Comparison of ENCODE assay signal across 8 mouse cellular contexts in the genomic region with DNA sequence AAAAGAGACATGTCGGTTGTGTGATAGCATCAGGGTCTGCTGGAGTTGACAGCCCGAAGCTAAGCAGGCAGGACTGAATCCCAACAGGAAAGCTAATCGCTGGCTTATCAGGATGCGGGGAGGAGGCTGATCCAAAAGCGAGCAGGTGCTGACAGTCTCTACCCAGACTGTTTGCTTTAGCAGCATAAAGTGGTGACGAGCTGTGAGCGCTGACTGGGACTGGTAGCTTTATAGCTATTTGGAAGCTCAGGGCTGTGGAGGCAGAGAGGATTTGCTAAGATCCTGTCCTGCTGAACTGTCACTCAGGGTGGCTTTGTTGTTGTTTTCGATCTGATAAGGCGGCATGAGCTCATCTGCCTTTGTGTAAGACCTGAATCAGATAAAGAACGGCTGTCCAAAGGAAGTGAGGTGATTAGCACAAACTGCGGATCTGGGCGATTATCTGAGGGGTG.
DNase-seq lines count a peak whose midpoint lies in the region; ATAC-seq lines count a peak whose summit lies in the region.
"Had no signal": no experiment of that assay in that cellular context is flagged by ENCODE, and none has a peak within 500 bp of the region (broad histone marks: within the 10 kb centered on the region; RNA-seq: fewer than 3 reads in every experiment).

No protein-coding gene starts in this region.

- H3K4me1 ChIP-seq in intestine, embryonic 15.5 days (replicated peaks), result no peaks in the 10 kb centered on the region; the same call in 1 of the 2 replicates
- no peaks in the 10 kb centered on the region for H3K4me1 ChIP-seq in liver, embryonic 15.5 days (replicated peaks)
- H3K4me1 ChIP-seq in neural tube, embryonic 12.5 days, result peaks cover 16% of the 10 kb centered on the region

- intact Hi-C loops in gastrocnemius, postnatal 14 days (cut with DNase I; ENCODE audit: low total_unique reads), result no loop called here

- peak overlapping the region; percentile 62 for H3K27ac ChIP-seq in intestine, embryonic 15.5 days
- no peak overlapping the region for H3K27ac ChIP-seq in liver, embryonic 15.5 days (replicated peaks)
- no peak overlapping the region for H3K27ac ChIP-seq in neural tube, embryonic 12.5 days

- 8% methylated on average over 12 of the region's 12 CpGs for WGBS in intestine, embryonic 15.5 days
- WGBS in liver, embryonic 15.5 days (ENCODE audit: insufficient replicate concordance), result 5% methylated on average over 12 of the region's 12 CpGs
- WGBS in neural tube, embryonic 12.5 days, result 26% methylated on average over 12 of the region's 12 CpGs

- H3K36me3 ChIP-seq in intestine, embryonic 15.5 days, result no peaks in the 10 kb centered on the region
- no peaks in the 10 kb centered on the region for H3K36me3 ChIP-seq in liver, embryonic 15.5 days (replicated peaks)
- no peaks in the 10 kb centered on the region for H3K36me3 ChIP-seq in neural tube, embryonic 12.5 days

- no peaks in the 10 kb centered on the region for H3K9me3 ChIP-seq in intestine, embryonic 15.5 days
- H3K9me3 ChIP-seq in liver, embryonic 15.5 days (replicated peaks), result no peaks in the 10 kb centered on the region
- H3K9me3 ChIP-seq in neural tube, embryonic 12.5 days, result no peaks in the 10 kb centered on the region

- H3K4me2 ChIP-seq in intestine, embryonic 15.5 days (replicated peaks), result peak overlapping the region; percentile 36
- peak overlapping the region; percentile 29; the same call in 1 of the 2 replicates for H3K4me2 ChIP-seq in liver, embryonic 15.5 days
- peak overlapping the region; percentile 40 for H3K4me2 ChIP-seq in neural tube, embryonic 12.5 days (replicated peaks)

- ATAC-seq in intestine, embryonic 15.5 days, result 0 out of 2 replicates have a peak, but pooled peaks have one; percentile 41
- no peak for ATAC-seq in liver, embryonic 15.5 days (ENCODE audit: insufficient read depth)
- ATAC-seq in neural tube, embryonic 12.5 days (ENCODE audit: low FRiP score, low read depth), result no peak

- no peak overlapping the region for H3K4me3 ChIP-seq in intestine, embryonic 15.5 days (replicated peaks)
- H3K4me3 ChIP-seq in liver, embryonic 15.5 days (replicated peaks), result no peak overlapping the region
- H3K4me3 ChIP-seq in neural tube, embryonic 12.5 days, result no peak overlapping the region
- H3K4me3 ChIP-seq: erythroblast, embryonic 14.5 days had no signal

- peak; percentile 6 for DNase-seq in ZHBTc4 (ENCODE audit: low read depth, low spot score)
- peak; percentile 56 for DNase-seq in cerebellum, adult 9-10 months
- peak; percentile 26 for DNase-seq in gastrocnemius, postnatal 14 days
- no peak for DNase-seq in thymus, postnatal 25 days

- no peak overlapping the region for H3K9ac ChIP-seq in intestine, embryonic 15.5 days
- no peak overlapping the region for H3K9ac ChIP-seq in liver, embryonic 15.5 days
- H3K9ac ChIP-seq in neural tube, embryonic 12.5 days, result 0 out of 2 replicates have a peak overlapping the region, but pooled peaks have one; percentile 13

- no peaks in the 10 kb centered on the region for H3K27me3 ChIP-seq in intestine, embryonic 15.5 days (replicated peaks)
- H3K27me3 ChIP-seq in liver, embryonic 15.5 days, result no peaks in the 10 kb centered on the region
- no peaks in the 10 kb centered on the region for H3K27me3 ChIP-seq in neural tube, embryonic 12.5 days (replicated peaks)
